Mouse (Mus musculus) E14TG2a.4 (cell line): ENCODE measurements around the gene Ykt6.
"Not testable (repeated sequence)": the region's sequence is repeated elsewhere in the genome, so short reads cannot be mapped to it uniquely, and the experiment has no call there.

Source experiments
- H3K27me3 ChIP-seq: 2 replicates; pipeline ENCODE4 v1.6.1; 2014; ENCODE audit warnings: low read length, control low read depth; ENCODE audit not compliant: insufficient read depth
- H3K36me3 ChIP-seq: 2 replicates; pipeline ENCODE4 v1.6.1; 2014; ENCODE audit warnings: low read length, control low read depth; ENCODE audit not compliant: insufficient read depth
- H3K4me1 ChIP-seq: replicated peaks from 2 replicates; pipeline ENCODE4 v1.6.1; 2014; ENCODE audit warnings: low read depth, low read length, control low read depth
- H3K4me3 ChIP-seq: replicated peaks from 2 replicates; pipeline ENCODE4 v1.5.1; 2014; ENCODE audit warnings: mild to moderate bottlenecking, low read length
- H3K9me3 ChIP-seq: 2 replicates; pipeline ENCODE4 v1.6.1; 2014; ENCODE audit warnings: low read length, control low read depth
- CTCF ChIP-seq: conservative IDR thresholded peaks from 2 replicates; pipeline ENCODE4 v1.5.1; 2014; ENCODE audit warnings: low read length
- NANOG ChIP-seq: IDR thresholded peaks from 2 replicates; pipeline ENCODE4 v1.6.1; 2014; ENCODE audit warnings: borderline replicate concordance, low read length, mixed read lengths
- POU5F1 ChIP-seq: IDR thresholded peaks from 2 replicates; pipeline ENCODE4 v1.6.1; 2014; ENCODE audit warnings: low read length, borderline replicate concordance

Gene Ykt6

DNA sequence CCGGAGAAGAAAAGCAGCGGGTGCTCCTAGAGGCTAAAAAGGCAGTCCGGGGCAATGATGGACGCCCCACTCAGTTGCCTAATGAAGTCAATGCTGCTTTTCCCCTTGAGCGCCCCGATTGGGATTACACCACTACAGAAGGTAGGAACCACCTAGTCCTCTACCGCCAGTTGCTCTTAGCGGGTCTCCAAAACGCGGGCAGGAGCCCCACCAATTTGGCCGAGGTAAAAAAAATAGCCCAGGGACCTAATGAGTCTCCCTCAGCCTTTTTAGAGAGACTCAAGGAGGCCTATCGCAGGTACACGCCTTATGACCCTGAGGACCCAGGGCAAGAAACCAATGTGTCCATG is 52.3 kb downstream of the Ykt6 start:
- not testable (repeated sequence) for H3K9me3 ChIP-seq, H3K36me3 ChIP-seq

DNA sequence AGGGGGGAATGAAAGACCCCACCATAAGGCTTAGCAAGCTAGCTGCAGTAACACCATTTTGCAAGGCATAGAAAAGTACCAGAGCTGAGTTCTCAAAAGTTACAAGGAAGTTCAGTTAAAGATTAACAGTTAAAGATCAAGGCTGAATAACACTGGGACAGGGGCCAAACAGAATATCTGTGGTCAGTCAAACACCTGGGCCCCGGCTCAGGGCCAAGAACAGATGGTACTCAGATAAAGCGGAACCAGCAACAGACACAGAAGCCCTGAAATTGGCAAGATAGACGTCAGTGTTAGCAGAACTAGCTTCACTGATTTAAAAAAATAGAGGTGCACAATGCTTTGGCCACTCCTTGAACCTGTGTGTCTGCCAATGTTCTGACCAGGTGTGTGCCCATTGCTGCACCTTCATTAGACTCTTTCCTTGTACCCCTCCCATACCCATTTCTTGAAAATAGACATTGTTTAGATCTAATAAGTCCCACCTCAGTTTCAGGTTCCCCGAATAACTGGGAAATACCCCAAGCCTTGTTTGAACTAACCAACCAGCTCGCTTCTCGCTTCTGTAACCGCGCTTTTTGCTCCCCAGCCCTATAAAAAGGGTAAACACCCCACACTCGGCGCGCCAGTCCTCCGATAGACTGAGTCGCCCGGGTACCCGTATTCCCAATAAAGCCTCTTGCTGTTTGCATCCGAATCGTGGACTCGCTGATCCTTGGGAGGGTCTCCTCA is 55.4 kb downstream of the Ykt6 start:
- H3K9me3 ChIP-seq, H3K27me3 ChIP-seq, H3K4me3 ChIP-seq: not testable (repeated sequence)
- peaks cover 13% of the 10 kb centered on the region for H3K4me1 ChIP-seq
- H3K36me3 ChIP-seq = peaks cover 14% of the 10 kb centered on the region

More for the DNA sequence above, 52.3 kb downstream of the Ykt6 start:
- not testable (repeated sequence) for H3K27me3 ChIP-seq, H3K4me3 ChIP-seq
- H3K4me1 ChIP-seq = peaks cover 12% of the 10 kb centered on the region

DNA sequence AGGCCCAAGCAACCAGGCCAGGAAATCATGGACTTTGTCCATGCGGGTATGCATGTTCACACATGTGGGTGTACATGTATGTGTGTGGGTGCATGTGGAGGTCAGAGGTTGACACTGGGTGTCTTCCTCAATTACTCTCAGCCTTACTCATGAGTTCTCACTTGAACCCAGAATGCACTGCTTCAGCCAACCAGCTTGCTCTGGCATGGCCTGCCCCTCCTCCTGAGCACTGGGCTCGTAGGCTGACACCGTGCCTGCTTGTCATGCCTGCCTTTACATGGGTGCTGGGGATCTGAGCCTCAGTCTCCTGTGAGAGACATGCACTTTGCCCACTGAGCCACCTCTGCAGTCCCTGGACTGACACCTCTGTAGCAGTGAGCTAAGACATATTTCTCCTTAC is 56.4 kb downstream of the Ykt6 start:
- Histone ChIP-seq H3K4me1 (peaks cover 20% of the 10 kb centered on the region), H3K36me3 (peaks cover 14% of the 10 kb centered on the region), H3K9me3 (peaks cover 6% of the 10 kb centered on the region; the same call in 1 of the 2 replicates), H3K27me3 (no peaks in the 10 kb centered on the region), H3K4me3 (no peak overlapping the region)
- no peak for TF ChIP-seq NANOG
- no peak for TF ChIP-seq POU5F1
- TF ChIP-seq CTCF = no peak

DNA sequence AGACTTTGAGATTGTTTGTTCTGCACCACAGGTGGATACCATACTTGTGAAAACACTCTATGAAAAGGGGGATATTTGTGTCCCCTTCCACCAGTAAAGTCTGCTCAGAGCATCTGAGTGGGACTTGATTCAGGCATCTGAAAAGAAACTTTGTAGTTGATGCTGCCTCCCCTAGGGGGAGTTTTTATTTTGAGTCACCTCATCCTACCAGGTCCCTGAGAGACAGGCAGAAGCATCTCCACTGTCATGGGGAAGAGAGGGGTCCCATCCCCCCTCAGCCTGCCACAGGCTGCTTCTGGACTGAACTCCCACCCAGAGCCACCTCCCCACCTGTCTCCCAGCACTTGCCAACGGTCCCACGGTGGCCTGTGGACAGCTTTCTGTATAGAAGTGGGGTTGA is 57.9 kb downstream of the Ykt6 start:
- Histone ChIP-seq H3K36me3 (peaks cover 14% of the 10 kb centered on the region), H3K9me3 (peaks cover 4% of the 10 kb centered on the region; the same call in 1 of the 2 replicates), H3K4me3 (no peak overlapping the region; the same call in 1 of the 2 replicates), H3K4me1 (peaks cover 35% of the 10 kb centered on the region), H3K27me3 (no peaks in the 10 kb centered on the region)
- TF ChIP-seq NANOG = no peak
- TF ChIP-seq CTCF = peak; percentile 29

DNA sequence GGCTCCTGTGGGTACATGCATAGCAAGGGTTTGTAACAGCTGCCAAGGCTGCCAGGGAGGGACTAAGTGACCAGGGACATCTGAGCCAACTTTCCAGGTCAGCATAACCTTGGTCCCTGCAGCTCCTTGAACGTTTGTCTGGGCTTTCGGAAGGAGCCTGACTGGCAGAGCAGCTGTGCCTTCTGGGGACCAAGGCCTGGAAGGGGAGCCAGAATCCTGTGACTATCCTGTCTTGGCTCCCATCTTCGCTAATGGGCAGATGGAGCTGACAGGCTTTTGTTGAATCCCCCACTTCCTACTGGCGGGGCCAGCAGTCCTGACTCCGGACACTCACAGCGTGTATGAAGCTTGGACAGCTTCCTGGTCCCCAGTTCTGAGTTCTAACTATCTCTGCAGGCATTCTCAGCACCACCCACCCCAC is 59.5 kb downstream of the Ykt6 start:
- TF ChIP-seq NANOG (no peak), CTCF (no peak), POU5F1 (no peak)
- Histone ChIP-seq H3K4me3 (no peak overlapping the region), H3K4me1 (peaks cover 44% of the 10 kb centered on the region), H3K27me3 (no peaks in the 10 kb centered on the region), H3K9me3 (no peaks in the 10 kb centered on the region), H3K36me3 (peaks cover 22% of the 10 kb centered on the region)

DNA sequence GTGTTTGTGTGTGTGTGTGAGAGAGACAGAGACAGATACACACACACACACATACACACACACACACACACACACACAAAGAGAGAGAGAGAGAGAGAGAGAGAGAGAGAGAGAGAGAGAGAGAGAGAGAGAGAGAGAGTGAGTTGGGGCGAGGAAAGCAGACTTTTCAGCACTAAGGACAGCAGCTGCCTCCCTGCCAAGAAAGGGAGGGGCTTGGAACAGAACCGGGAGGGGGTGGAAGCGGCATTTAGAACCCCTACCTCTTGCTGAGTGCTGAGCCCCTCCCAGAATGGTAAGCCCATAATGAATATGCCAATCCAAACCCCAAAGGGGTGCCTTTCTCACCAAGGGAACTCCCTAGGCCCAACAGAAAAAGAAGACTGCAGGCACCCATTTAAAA is 60.9 kb downstream of the Ykt6 start:
- TF ChIP-seq NANOG = no peak
- TF ChIP-seq POU5F1 = no peak
- no peak for TF ChIP-seq CTCF
- Histone ChIP-seq H3K4me1 (peaks cover 44% of the 10 kb centered on the region), H3K4me3 (no peak overlapping the region), H3K27me3 (no peaks in the 10 kb centered on the region), H3K9me3 (no peaks in the 10 kb centered on the region), H3K36me3 (peaks cover 24% of the 10 kb centered on the region)

DNA sequence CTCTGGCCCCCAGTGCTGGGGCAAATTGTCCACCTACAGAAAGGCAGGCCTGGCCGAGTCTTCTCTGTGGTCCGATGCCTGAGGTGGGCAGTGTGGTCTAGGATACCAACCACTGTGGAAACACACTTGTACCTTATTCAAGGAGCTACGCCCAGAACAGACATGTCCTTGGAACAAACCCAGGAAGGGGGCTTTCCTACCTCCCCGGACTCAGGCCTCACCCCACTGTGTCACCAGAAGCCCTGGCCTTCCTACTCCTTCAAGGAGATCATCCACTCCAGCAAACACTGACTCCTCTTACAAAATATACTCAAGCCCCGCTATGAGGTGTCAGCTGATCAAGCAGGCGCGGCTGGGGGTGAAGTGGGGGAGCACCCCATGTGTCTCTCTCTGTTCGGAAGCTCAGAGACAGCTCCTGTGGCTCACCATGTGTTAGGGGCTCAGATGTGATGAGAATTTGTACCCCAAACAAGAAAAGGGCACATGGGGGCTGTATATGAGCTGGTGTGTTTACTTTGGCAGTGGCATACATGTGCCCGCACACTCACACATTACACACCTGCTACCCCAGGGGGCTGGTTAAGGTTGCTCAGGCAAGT is 61.4 kb downstream of the Ykt6 start:
- no peaks in the 10 kb centered on the region for H3K9me3 ChIP-seq
- H3K4me3 ChIP-seq = no peak overlapping the region
- no peaks in the 10 kb centered on the region for H3K27me3 ChIP-seq
- H3K36me3 ChIP-seq = peaks cover 24% of the 10 kb centered on the region
- H3K4me1 ChIP-seq = peaks cover 44% of the 10 kb centered on the region
- TF ChIP-seq POU5F1 (no peak), NANOG (no peak)
